Mouse (Mus musculus) liver, embryonic 13.5 days (tissue): ENCODE measurements around the gene Focad. TPM values are rescaled to one million over a fixed set of nuclear protein-coding genes. Genes with fewer than 3 reads are reported as not detected.

Experiments used
- ATAC-seq: fragments of 200-750 bp; cut with Nextera tagmentation; 2 replicates; pipeline ENCODE4 v1.8.0; 2017; ENCODE audit warnings: low read depth, mild to moderate bottlenecking, moderate number of reproducible peaks, moderate library complexity
- DNase-seq: peaks from one replicate; pipeline ENCODE4 v3.0.0; 2022
- H3K27ac ChIP-seq: fragments of 300-500 bp; sonication (generic); 2 replicates; pipeline ENCODE4 v1.5.1; 2015; ENCODE audit warnings: moderate library complexity, mild to moderate bottlenecking, inconsistent platforms
- H3K27me3 ChIP-seq: fragments of 300-500 bp; sonication (generic); 2 replicates; pipeline ENCODE4 v1.6.1; 2015; ENCODE audit warnings: mild to moderate bottlenecking, inconsistent platforms
- H3K36me3 ChIP-seq: fragments of 300-500 bp; sonication (generic); 2 replicates; pipeline ENCODE4 v1.6.1; 2015; ENCODE audit warnings: mild to moderate bottlenecking, inconsistent platforms
- H3K4me1 ChIP-seq: fragments of 300-500 bp; sonication (generic); replicated peaks from 2 replicates; pipeline ENCODE4 v1.6.1; 2015; ENCODE audit warnings: inconsistent platforms
- H3K4me2 ChIP-seq: fragments of 300-500 bp; sonication (generic); 2 replicates; pipeline ENCODE4 v1.6.1; 2015; ENCODE audit warnings: inconsistent platforms, mild to moderate bottlenecking, moderate library complexity
- H3K4me3 ChIP-seq: fragments of 300-500 bp; sonication (generic); replicated peaks from 2 replicates; pipeline ENCODE4 v1.5.1; 2015; ENCODE audit warnings: mild to moderate bottlenecking, inconsistent platforms
- H3K9ac ChIP-seq: fragments of 300-500 bp; sonication (generic); 2 replicates; pipeline ENCODE4 v1.6.1; 2015; ENCODE audit warnings: mild to moderate bottlenecking, inconsistent platforms
- H3K9me3 ChIP-seq: fragments of 300-500 bp; sonication (generic); replicated peaks from 2 replicates; pipeline ENCODE4 v1.6.1; 2016; ENCODE audit warnings: inconsistent platforms
- WGBS: fragments of 180-500 bp; shearing (Covaris S2); methylation state at CpG from one replicate; pipeline ENCODE4 v1.1.7; 2015; ENCODE audit not compliant: insufficient replicate concordance; 5-methylcytosine and 5-hydroxymethylcytosine counted together
- polyA plus RNA-seq: library from polyadenylated mRNA; unstranded; fragments of >200 nt; fragmentation: Nextera tagmentation; extraction: Ambion mirVana; gene quantifications from 2 replicates; pipeline ENCODE4 v1.2.1, GENCODE M21; 2015

Gene Focad
- polyA plus RNA-seq, 1 experiment from 2014 or later, result 7.2 TPM

DNA sequence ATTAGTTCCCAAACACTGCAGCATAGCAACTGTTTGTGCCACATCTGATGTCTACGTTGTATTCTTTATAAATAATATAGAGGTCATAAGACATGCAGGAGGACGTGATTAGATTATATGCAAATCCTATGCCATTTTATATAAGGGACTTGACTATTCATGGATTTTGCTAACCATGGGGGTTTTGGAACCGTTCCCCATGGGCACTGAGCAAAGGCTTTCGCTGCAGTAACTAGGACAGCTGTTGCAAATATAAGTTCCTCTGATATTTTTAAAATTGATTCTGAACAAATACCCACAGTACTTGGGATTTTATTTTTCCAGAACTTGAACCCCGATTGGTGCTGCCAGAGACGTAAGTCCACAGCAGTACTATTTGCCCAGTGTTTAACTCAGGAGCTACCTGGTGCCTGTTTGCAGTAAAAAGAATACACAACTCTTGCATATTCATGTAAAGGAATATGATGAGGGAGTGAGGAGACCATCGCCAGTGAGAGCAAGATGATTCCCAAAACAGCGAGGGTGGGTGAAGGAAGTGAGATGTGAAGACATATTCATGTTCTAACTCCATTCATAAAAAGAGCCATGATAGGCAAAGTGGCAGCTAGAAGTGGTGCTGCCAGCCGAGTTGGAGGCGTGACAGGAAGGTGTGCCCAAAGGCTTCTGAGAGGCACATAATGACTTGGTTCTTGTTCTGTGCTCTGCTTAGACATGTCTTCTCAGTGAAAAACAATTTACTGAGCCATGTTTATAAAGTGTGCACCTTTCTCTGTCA lies 214.1 kb downstream of the Focad start:
- H3K27me3 ChIP-seq, result no peaks in the 10 kb centered on the region
- no peak overlapping the region for H3K4me2 ChIP-seq
- H3K27ac ChIP-seq, result peak overlapping the region; percentile 43; the same call in 1 of the 2 replicates
- H3K9ac ChIP-seq, result no peak overlapping the region
- H3K36me3 ChIP-seq, result peaks cover 5% of the 10 kb centered on the region; the same call in 1 of the 2 replicates
- 78% methylated on average over 10 of the region's 10 CpGs for WGBS
- no peak for DNase-seq
- H3K9me3 ChIP-seq, result no peaks in the 10 kb centered on the region
- no peak for ATAC-seq
- peaks cover 18% of the 10 kb centered on the region for H3K4me1 ChIP-seq
- no peak overlapping the region for H3K4me3 ChIP-seq

GRCm38 (mm10) chr4:88309676-88310075 lies 215.2 kb downstream of the Focad start:
- no peak overlapping the region for H3K9ac ChIP-seq
- no peaks in the 10 kb centered on the region for H3K9me3 ChIP-seq
- H3K27ac ChIP-seq, result no peak overlapping the region
- no peak for ATAC-seq
- H3K27me3 ChIP-seq, result no peaks in the 10 kb centered on the region
- WGBS, result 40% methylated on average over 2 of the region's 2 CpGs
- DNase-seq, result peak; percentile 5
- no peak overlapping the region for H3K4me2 ChIP-seq
- no peaks in the 10 kb centered on the region for H3K36me3 ChIP-seq
- H3K4me3 ChIP-seq, result no peak overlapping the region
- H3K4me1 ChIP-seq, result peaks cover 18% of the 10 kb centered on the region

DNA sequence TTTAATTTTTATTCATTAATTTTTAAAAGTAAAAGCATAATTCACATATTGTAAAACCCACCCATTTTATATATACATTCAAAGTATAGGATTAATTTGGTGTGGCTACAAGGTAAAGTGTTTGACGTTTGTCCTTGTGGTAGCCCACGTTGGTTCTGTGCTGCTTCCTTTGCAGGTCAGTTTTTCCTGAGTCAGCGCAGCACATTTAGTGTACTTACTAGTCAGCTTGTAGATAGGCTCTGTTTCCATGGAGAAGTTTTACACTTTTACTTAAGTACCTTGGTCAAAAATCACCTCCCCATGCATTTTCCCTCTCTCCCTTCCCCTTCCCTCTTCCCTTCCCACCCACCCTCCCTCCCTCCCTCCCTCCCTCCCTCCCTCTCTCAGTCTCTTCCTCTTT lies 220.5 kb downstream of the Focad start:
- Histone ChIP-seq H3K4me3 (no peak overlapping the region), H3K4me2 (no peak overlapping the region), H3K27me3 (no peaks in the 10 kb centered on the region), H3K9ac (no peak overlapping the region), H3K4me1 (no peaks in the 10 kb centered on the region), H3K9me3 (no peaks in the 10 kb centered on the region), H3K36me3 (no peaks in the 10 kb centered on the region), H3K27ac (no peak overlapping the region)
- no peak for DNase-seq
- 43% methylated on average over 3 of the region's 3 CpGs for WGBS
- ATAC-seq, result no peak

DNA sequence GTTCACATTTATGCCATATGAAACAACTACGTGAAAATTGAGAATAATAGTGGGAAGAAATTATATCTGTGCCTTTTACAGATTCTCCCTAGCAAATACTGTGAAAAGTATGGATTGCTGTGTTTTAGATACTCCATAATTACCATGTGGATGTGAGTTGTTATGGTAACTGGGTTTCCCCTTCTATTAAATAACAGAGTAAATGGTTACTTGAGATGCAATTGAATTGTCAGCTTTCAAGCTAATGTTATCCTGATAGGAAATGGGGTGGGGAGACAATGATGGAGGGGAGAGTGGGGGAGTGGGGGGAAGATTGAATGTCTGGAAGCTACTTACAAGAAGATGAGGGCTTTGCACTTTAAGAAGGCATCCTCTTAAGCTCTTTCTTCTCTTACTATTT lies 225.6 kb downstream of the Focad start:
- Histone ChIP-seq H3K27ac (no peak overlapping the region), H3K4me2 (no peak overlapping the region), H3K4me3 (no peak overlapping the region), H3K9me3 (no peaks in the 10 kb centered on the region), H3K27me3 (no peaks in the 10 kb centered on the region), H3K9ac (no peak overlapping the region), H3K36me3 (no peaks in the 10 kb centered on the region), H3K4me1 (no peaks in the 10 kb centered on the region)
- no peak for ATAC-seq
- DNase-seq, result no peak
- 82% methylated on average over 1 of the region's 1 CpGs for WGBS

DNA sequence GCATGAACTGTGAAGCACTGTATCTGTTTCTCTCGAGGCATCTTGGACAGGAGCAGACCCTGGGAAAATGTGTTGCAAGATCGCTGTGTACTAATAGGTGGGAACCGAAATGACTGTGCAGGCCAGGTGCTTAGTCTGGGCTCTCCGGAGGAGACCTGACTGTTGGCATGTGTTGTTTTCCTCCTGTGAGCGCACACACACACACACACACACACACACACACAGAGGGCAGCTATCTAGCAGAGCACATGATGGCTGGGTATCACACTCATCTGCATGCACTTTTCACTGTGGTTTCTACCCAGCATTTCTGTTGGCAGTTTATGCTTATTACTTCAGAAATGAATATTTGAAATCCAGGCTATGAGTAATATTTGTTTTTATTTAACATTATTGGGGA lies 231.0 kb downstream of the Focad start:
- H3K9me3 ChIP-seq, result no peaks in the 10 kb centered on the region
- ATAC-seq (no peak), DNase-seq (no peak)
- H3K36me3 ChIP-seq, result no peaks in the 10 kb centered on the region
- no peaks in the 10 kb centered on the region for H3K27me3 ChIP-seq
- 75% methylated on average over 5 of the region's 5 CpGs for WGBS
- H3K9ac ChIP-seq, result no peak overlapping the region
- H3K27ac ChIP-seq, result no peak overlapping the region
- H3K4me2 ChIP-seq, result no peak overlapping the region
- H3K4me1 ChIP-seq, result no peaks in the 10 kb centered on the region
- H3K4me3 ChIP-seq, result no peak overlapping the region

- no peak overlapping the region for H3K4me2 ChIP-seq
- no peaks in the 10 kb centered on the region for H3K9me3 ChIP-seq
- H3K9ac ChIP-seq, result no peak overlapping the region
- no peaks in the 10 kb centered on the region for H3K36me3 ChIP-seq
- ATAC-seq, result no peak
- no peak for DNase-seq
- no peaks in the 10 kb centered on the region for H3K4me1 ChIP-seq
- no peaks in the 10 kb centered on the region for H3K27me3 ChIP-seq
- 70% methylated on average over 4 of the region's 4 CpGs for WGBS
- no peak overlapping the region for H3K27ac ChIP-seq
- H3K4me3 ChIP-seq, result no peak overlapping the region
Measured at GRCm38 (mm10) chr4:88334533-88334932, 240.1 kb downstream of the Focad start.

- no peaks in the 10 kb centered on the region for H3K36me3 ChIP-seq
- H3K9me3 ChIP-seq, result no peaks in the 10 kb centered on the region
- H3K4me2 ChIP-seq, result no peak overlapping the region
- no peak overlapping the region for H3K4me3 ChIP-seq
- ATAC-seq (no peak), DNase-seq (no peak)
- no peak overlapping the region for H3K27ac ChIP-seq
- H3K9ac ChIP-seq, result no peak overlapping the region
- H3K27me3 ChIP-seq, result no peaks in the 10 kb centered on the region
- WGBS, result 45% methylated on average over 2 of the region's 2 CpGs
- H3K4me1 ChIP-seq, result no peaks in the 10 kb centered on the region
Measured at GRCm38 (mm10) chr4:88336753-88337152, 242.3 kb downstream of the Focad start.

DNA sequence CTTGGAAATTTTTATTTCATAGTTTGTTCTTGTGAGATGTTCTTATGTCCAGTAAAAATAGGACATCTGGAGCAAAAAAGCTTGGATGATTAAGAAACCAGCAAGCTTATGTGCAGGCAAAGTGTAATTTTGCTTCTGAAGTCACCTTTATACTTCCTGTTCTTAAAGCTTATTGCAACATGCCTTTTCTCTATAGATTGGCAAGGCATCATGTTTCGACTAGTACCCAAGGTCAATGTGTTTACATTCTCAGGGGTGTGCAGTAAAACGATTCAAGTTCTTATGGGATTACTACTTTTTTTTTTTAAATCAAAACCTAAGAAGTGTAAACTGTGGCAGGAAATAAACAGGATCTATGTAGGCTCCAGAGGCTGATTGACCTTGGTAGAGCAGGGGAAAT lies 242.9 kb downstream of the Focad start:
- H3K36me3 ChIP-seq, result no peaks in the 10 kb centered on the region
- H3K4me2 ChIP-seq, result no peak overlapping the region
- no peak overlapping the region for H3K4me3 ChIP-seq
- no peaks in the 10 kb centered on the region for H3K9me3 ChIP-seq
- ATAC-seq, result no peak
- no peak overlapping the region for H3K27ac ChIP-seq
- DNase-seq, result no peak
- WGBS, result 52% methylated on average over 2 of the region's 2 CpGs
- no peak overlapping the region for H3K9ac ChIP-seq
- H3K27me3 ChIP-seq, result no peaks in the 10 kb centered on the region
- no peaks in the 10 kb centered on the region for H3K4me1 ChIP-seq

GRCm38 (mm10) chr4:88338130-88338529 lies 243.7 kb downstream of the Focad start:
- ATAC-seq, result no peak
- Histone ChIP-seq H3K36me3 (no peaks in the 10 kb centered on the region), H3K4me1 (no peaks in the 10 kb centered on the region), H3K27me3 (no peaks in the 10 kb centered on the region), H3K4me2 (no peak overlapping the region), H3K4me3 (no peak overlapping the region), H3K27ac (no peak overlapping the region), H3K9me3 (no peaks in the 10 kb centered on the region), H3K9ac (no peak overlapping the region)
- WGBS, result 75% methylated on average over 5 of the region's 5 CpGs
- DNase-seq, result no peak

GRCm38 (mm10) chr4:88344468-88344867 lies 250.0 kb downstream of the Focad start:
- H3K9ac ChIP-seq, result no peak overlapping the region
- H3K4me2 ChIP-seq, result no peak overlapping the region
- H3K36me3 ChIP-seq, result no peaks in the 10 kb centered on the region
- DNase-seq (no peak), ATAC-seq (no peak)
- no peaks in the 10 kb centered on the region for H3K27me3 ChIP-seq
- 93% methylated on average over 11 of the region's 11 CpGs for WGBS
- no peak overlapping the region for H3K4me3 ChIP-seq
- no peak overlapping the region for H3K27ac ChIP-seq
- no peaks in the 10 kb centered on the region for H3K9me3 ChIP-seq
- no peaks in the 10 kb centered on the region for H3K4me1 ChIP-seq

DNA sequence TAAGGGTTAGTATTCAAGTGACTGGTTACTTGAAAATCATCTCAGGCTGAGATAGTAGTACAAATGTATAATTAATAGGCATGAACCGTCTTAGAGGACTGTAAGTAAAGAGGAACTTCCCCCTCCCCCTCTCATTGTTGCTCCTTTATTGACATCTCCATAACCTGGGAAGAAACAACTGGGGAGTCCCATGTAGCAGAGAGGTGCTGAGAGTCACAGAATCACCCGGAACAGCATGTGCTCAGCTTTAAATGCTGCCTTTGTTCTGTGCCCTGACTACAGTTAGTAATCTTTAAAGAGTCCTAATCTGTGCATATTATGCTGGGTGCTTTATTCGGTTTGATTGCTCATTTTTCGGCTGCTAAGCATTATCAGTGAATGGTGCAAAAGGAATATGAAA lies 250.6 kb downstream of the Focad start:
- Histone ChIP-seq H3K4me3 (no peak overlapping the region), H3K27me3 (no peaks in the 10 kb centered on the region), H3K4me1 (no peaks in the 10 kb centered on the region), H3K4me2 (no peak overlapping the region), H3K9ac (no peak overlapping the region), H3K27ac (no peak overlapping the region), H3K36me3 (no peaks in the 10 kb centered on the region), H3K9me3 (no peaks in the 10 kb centered on the region)
- 69% methylated on average over 4 of the region's 4 CpGs for WGBS
- ATAC-seq (no peak), DNase-seq (no peak)

DNA sequence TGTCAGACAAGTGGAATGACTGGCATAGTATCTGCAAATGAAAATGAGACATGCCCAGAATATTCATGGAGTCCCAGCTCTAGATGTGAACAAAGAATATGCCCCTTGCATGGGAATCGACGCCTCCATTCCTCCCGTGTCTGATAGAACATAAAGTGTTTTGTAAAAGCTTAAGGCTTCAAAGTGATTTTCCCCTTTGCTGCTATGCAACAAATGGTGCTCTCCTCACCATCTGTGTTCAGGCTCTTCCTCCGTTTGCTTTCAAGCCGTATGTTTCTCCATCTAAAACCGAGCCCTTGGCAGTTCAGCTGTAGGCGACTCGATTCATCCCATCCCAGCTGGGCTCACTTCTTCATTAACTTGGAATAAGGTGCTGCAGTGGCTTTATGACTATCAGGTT lies 251.5 kb downstream of the Focad start:
- Histone ChIP-seq H3K36me3 (no peaks in the 10 kb centered on the region), H3K27me3 (no peaks in the 10 kb centered on the region)
- 80% methylated on average over 8 of the region's 8 CpGs for WGBS

More for the DNA sequence above, 251.5 kb downstream of the Focad start:
- Histone ChIP-seq H3K9me3 (no peaks in the 10 kb centered on the region), H3K4me1 (no peaks in the 10 kb centered on the region), H3K4me3 (no peak overlapping the region), H3K4me2 (no peak overlapping the region), H3K9ac (no peak overlapping the region), H3K27ac (no peak overlapping the region)
- ATAC-seq (no peak), DNase-seq (no peak)
